Mouse (Mus musculus) olfactory bulb, adult 2 months (tissue): Measurements from ENCODE around the gene Ache.

Source experiments
- CTCF ChIP-seq: fragments of 200-500 bp; IDR thresholded peaks from 2 replicates; pipeline ENCODE4 v1.5.1; 2012; ENCODE audit warnings: low read depth, mild to moderate bottlenecking, low read length, moderate library complexity; ENCODE audit not compliant: insufficient read depth
- POLR2A ChIP-seq: fragments of 200-500 bp; IDR thresholded peaks from 2 replicates; pipeline ENCODE4 v1.6.1; 2012; ENCODE audit warnings: mild to moderate bottlenecking, low read depth, low read length, moderate library complexity; ENCODE audit not compliant: insufficient read depth

- TF ChIP-seq POLR2A (peak; percentile 43), CTCF (no peak)
Measured at GRCm38 (mm10) chr5:137307071-137307912, 20.0 kb downstream of the Ache start, which contains the start of gene Srrt.
